Mouse (Mus musculus) small intestine, adult 2 months (tissue): ENCODE results near the gene Dpp9. TPM values are rescaled to one million over a fixed set of nuclear protein-coding genes. Genes with fewer than 3 reads are reported as not detected.
"Not testable (repeated sequence)": the region's sequence is repeated elsewhere in the genome, so short reads cannot be mapped to it uniquely, and the experiment has no call there.

Experiments
- H3K27ac ChIP-seq: fragments of 200-500 bp; 2 replicates; pipeline ENCODE4 v1.5.1; 2012; ENCODE audit warnings: low read depth, low read length, control low read depth, inconsistent platforms; ENCODE audit not compliant: insufficient read depth
- H3K27me3 ChIP-seq: fragments of 200-500 bp; 2 replicates; pipeline ENCODE4 v1.6.1; 2012; ENCODE audit warnings: mild to moderate bottlenecking, moderate library complexity, low read length, inconsistent platforms; ENCODE audit not compliant: control insufficient read depth, insufficient read depth
- H3K36me3 ChIP-seq: fragments of 200-500 bp; 2 replicates; pipeline ENCODE4 v1.6.1; 2012; ENCODE audit warnings: mild to moderate bottlenecking, low read length, control low read depth, inconsistent platforms; ENCODE audit not compliant: control insufficient read depth, insufficient read depth
- H3K4me1 ChIP-seq: fragments of 200-500 bp; 2 replicates; pipeline ENCODE4 v1.6.1; 2012; ENCODE audit warnings: low read length, inconsistent platforms, mixed read lengths; ENCODE audit not compliant: control insufficient read depth, insufficient read depth, insufficient read length
- H3K4me3 ChIP-seq: fragments of 200-500 bp; 2 replicates; pipeline ENCODE4 v1.5.1; 2012; ENCODE audit warnings: low read depth, mild to moderate bottlenecking, control low read depth, inconsistent platforms, low read length, moderate library complexity
- CTCF ChIP-seq: fragments of 200-500 bp; IDR thresholded peaks from 2 replicates; pipeline ENCODE4 v1.5.1; 2012; ENCODE audit warnings: low read depth, mild to moderate bottlenecking, control low read depth, inconsistent platforms, low read length, moderate library complexity, mixed read lengths; ENCODE audit not compliant: insufficient replicate concordance, insufficient read length; ENCODE audit errors: extremely low read depth
- POLR2A ChIP-seq: fragments of 200-500 bp; IDR thresholded peaks from 2 replicates; pipeline ENCODE4 v1.6.1; 2012; ENCODE audit warnings: low read depth, mild to moderate bottlenecking, control low read depth, inconsistent platforms, low read length, moderate library complexity
- WGBS: fragments of 180-500 bp; shearing (Covaris S2); methylation state at CpG from one replicate; pipeline ENCODE4 v1.1.7; 2018; 5-methylcytosine and 5-hydroxymethylcytosine counted together
- polyA plus RNA-seq: library from polyadenylated mRNA; depleted of rRNA; stranded (reverse); fragments of >200 nt; gene quantifications from 2 replicates; pipeline ENCODE4 v1.2.3, GENCODE M21; 2012

Dpp9 gene
- polyA plus RNA-seq, 1 experiment, result 39.4 TPM

DNA sequence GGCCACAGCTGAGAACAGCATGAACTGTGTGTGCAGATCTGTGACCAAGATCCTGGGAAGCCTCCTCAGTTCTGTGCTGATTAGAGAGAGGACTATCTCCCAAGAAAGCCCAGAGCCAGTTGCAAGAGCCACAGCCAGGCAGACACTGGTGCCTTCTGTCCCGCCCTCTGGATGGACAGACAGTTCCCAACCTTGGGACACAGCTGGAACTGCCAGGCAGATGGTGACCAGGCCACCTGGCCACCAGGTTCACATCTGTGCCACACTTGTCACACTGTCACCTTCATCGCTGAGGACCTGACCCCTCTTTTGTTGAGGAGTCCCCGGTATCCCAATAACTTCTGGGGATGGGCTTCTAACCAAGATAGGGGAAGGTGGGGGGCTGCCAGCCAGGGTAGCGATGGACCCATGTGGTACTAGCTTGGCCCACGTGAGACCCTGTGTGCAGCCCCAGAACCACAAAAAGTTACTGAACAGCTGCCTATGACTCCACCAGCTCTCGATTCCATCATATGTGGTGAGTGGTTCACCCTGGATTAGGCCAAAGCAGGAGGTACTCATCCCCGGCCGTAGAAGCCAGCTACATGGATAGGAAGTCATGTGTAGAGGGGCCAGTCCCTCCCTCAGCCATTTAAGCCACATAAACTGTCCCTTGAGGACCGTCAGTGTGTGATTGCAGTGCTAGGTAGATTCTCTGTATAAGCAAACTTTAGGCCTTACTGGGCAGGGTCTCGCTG is 40.8 kb upstream of the Dpp9 start:
- 77% methylated on average over 10 of the region's 10 CpGs for WGBS
- 0 out of 2 replicates have a peak overlapping the region, but pooled peaks have one; percentile 3 for H3K4me3 ChIP-seq
- H3K27me3 ChIP-seq, result no peaks in the 10 kb centered on the region
- peaks cover 17% of the 10 kb centered on the region for H3K4me1 ChIP-seq
- no peak overlapping the region for H3K27ac ChIP-seq
- peaks cover 34% of the 10 kb centered on the region for H3K36me3 ChIP-seq
- no peak for TF ChIP-seq CTCF
- no peak for TF ChIP-seq POLR2A

DNA sequence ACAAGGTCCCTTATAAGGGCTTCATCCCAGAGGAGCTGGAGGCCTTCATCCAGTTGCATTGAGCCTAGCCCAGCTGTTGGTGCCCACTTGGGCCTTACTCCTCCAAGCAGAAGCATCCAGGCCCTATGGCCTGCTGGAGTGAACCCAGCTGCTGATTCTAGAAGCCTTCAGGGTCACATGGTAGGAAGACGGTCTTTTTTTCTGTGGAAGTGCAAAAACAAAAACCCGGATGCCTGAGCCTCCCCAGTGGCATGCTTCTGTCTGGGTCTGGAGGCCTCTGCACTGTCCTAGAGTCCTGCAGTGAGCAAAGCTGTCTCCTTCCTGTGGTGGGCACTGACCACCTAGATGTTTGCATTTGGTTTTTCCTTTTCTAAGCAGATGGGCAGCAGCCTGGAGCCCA is 40.1 kb upstream of the Dpp9 start:
- H3K4me1 ChIP-seq, result peaks cover 17% of the 10 kb centered on the region
- peaks cover 34% of the 10 kb centered on the region for H3K36me3 ChIP-seq
- not testable (repeated sequence) for H3K27ac ChIP-seq, H3K27me3 ChIP-seq, H3K4me3 ChIP-seq
- WGBS, result 59% methylated on average over 2 of the region's 2 CpGs

- 87% methylated on average over 19 of the region's 19 CpGs for WGBS
- H3K27ac ChIP-seq, H3K27me3 ChIP-seq: not testable (repeated sequence)
- H3K36me3 ChIP-seq, result peaks cover 34% of the 10 kb centered on the region
- H3K4me3 ChIP-seq, result peak overlapping the region; percentile 66; the same call in 1 of the 2 replicates
- peaks cover 17% of the 10 kb centered on the region for H3K4me1 ChIP-seq
Measured at GRCm38 (mm10) chr17:56258269-56258668, 39.6 kb upstream of the Dpp9 start.

GRCm38 (mm10) chr17:56257181-56257894 is 38.6 kb upstream of the Dpp9 start:
- Histone ChIP-seq H3K4me1 (peaks cover 17% of the 10 kb centered on the region), H3K4me3 (peak overlapping the region; percentile 66), H3K36me3 (peaks cover 32% of the 10 kb centered on the region), H3K27ac (peak overlapping the region; percentile 14), H3K27me3 (no peaks in the 10 kb centered on the region)
- TF ChIP-seq POLR2A (no peak), CTCF (no peak)
- WGBS, result 4% methylated on average over 58 of the region's 58 CpGs

- peak within 1 kb of the TSS; percentile 66 for H3K4me3 ChIP-seq
- peaks cover 26% of the 10 kb centered on the region for H3K36me3 ChIP-seq
- H3K4me1 ChIP-seq, result peaks cover 17% of the 10 kb centered on the region
- TF ChIP-seq CTCF, result no peak
- peak; percentile 53; the same call in 1 of the 2 replicates for TF ChIP-seq POLR2A
- WGBS, result 1% methylated on average over 28 of the region's 28 CpGs
- H3K27ac ChIP-seq, result peak within 1 kb of the TSS; percentile 93
- H3K27me3 ChIP-seq, result no peaks in the 10 kb centered on the region
Measured at GRCm38 (mm10) chr17:56256239-56256881, 37.7 kb upstream of the Dpp9 start, which contains the start of gene Fem1a. Fem1a (plus strand) TSS chr17:56256810.

- Histone ChIP-seq H3K27me3 (no peaks in the 10 kb centered on the region), H3K4me3 (peak overlapping the region; percentile 62), H3K4me1 (peaks cover 19% of the 10 kb centered on the region), H3K27ac (peak overlapping the region; percentile 93), H3K36me3 (peaks cover 21% of the 10 kb centered on the region)
- WGBS, result under 1% methylated on average over 32 of the region's 32 CpGs
- TF ChIP-seq POLR2A (peak; percentile 30; the same call in 1 of the 2 replicates), CTCF (peak; percentile 95)
Measured at GRCm38 (mm10) chr17:56255863-56256238, 37.1 kb upstream of the Dpp9 start.

GRCm38 (mm10) chr17:56255429-56255828 is 36.7 kb upstream of the Dpp9 start:
- Histone ChIP-seq H3K4me3 (no peak overlapping the region), H3K27me3 (no peaks in the 10 kb centered on the region), H3K4me1 (peaks cover 19% of the 10 kb centered on the region), H3K27ac (no peak overlapping the region), H3K36me3 (peaks cover 18% of the 10 kb centered on the region)
- WGBS, result 20% methylated on average over 9 of the region's 9 CpGs
- TF ChIP-seq POLR2A (no peak), CTCF (no peak)
